Mouse (Mus musculus) stomach, embryonic 16.5 days (tissue): ENCODE measurements at regions not wholly inside any gene's neighbourhood (a gene's known extent, or its start where the extent isn't known, plus 50 kb on each side); places are given as distances from the start of the nearest gene placed in this dataset.
"Not testable (repeated sequence)": the region's sequence is repeated elsewhere in the genome, so short reads cannot be mapped to it uniquely, and the experiment has no call there.

Experiments
- ATAC-seq: fragments of 200-750 bp; cut with Nextera tagmentation; 2 replicates; pipeline ENCODE4 v1.8.0; 2017; ENCODE audit warnings: moderate number of reproducible peaks, moderate TSS enrichment; ENCODE audit not compliant: insufficient read depth, low FRiP score
- H3K27ac ChIP-seq: fragments of 300-500 bp; sonication (generic); 2 replicates; pipeline ENCODE4 v1.5.1; 2014; ENCODE audit warnings: low read length
- H3K27me3 ChIP-seq: fragments of 300-500 bp; sonication (generic); 2 replicates; pipeline ENCODE4 v1.6.1; 2014; ENCODE audit warnings: low read length, control low read depth, mixed read lengths; ENCODE audit not compliant: control insufficient read depth, insufficient read depth
- H3K36me3 ChIP-seq: fragments of 300-500 bp; sonication (generic); 2 replicates; pipeline ENCODE4 v1.6.1; 2014; ENCODE audit warnings: low read length; ENCODE audit not compliant: control insufficient read depth, insufficient read depth
- H3K4me1 ChIP-seq: fragments of 300-500 bp; sonication (generic); 2 replicates; pipeline ENCODE4 v1.6.1; 2014; ENCODE audit warnings: low read length, control low read depth, mixed read lengths; ENCODE audit not compliant: control insufficient read depth, insufficient read depth
- H3K4me2 ChIP-seq: fragments of 300-500 bp; sonication (generic); 2 replicates; pipeline ENCODE4 v1.6.1; 2014; ENCODE audit warnings: low read depth, low read length, mixed read lengths
- H3K4me3 ChIP-seq: fragments of 300-500 bp; sonication (generic); replicated peaks from 2 replicates; pipeline ENCODE4 v1.5.1; 2014; ENCODE audit warnings: mild to moderate bottlenecking, low read length
- H3K9ac ChIP-seq: fragments of 300-500 bp; sonication (generic); 2 replicates; pipeline ENCODE4 v1.6.1; 2014; ENCODE audit warnings: low read length
- H3K9me3 ChIP-seq: fragments of 300-500 bp; sonication (generic); replicated peaks from 2 replicates; pipeline ENCODE4 v1.6.1; 2016; ENCODE audit warnings: low read length, control low read depth; ENCODE audit not compliant: control insufficient read depth
- WGBS: fragments of 180-500 bp; shearing (Covaris S2); extraction: QIAGEN DNeasy Blood & Tissue Kit; methylation state at CpG from one replicate; pipeline ENCODE4 v1.1.7; 2014; 5-methylcytosine and 5-hydroxymethylcytosine counted together

GRCm38 (mm10) chr15:87818566-87818965 lies 274.5 kb downstream of the Fam19a5 start:
- ATAC-seq = no peak

DNA sequence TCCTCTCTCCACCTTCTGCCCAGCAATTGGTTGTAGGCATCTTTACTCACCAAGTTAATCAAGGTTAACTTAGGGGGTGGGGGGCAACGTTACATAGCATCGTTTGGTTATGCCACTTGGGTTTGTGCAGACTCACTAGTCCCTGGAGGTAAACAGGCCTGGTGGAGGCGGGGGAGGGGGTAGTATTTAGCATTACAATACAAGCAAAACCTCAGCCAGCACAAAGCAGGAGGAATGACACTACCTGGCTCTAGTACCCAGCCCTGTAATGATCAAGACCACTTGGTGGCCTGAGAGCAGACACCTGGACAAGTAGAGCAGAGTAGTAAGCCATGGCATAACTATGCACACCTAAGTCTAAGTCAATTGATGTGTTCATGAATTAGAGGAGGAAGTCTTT lies 298.0 kb downstream of the Fam19a5 start:
- Histone ChIP-seq H3K4me3 (no peak overlapping the region), H3K4me1 (no peaks in the 10 kb centered on the region), H3K9ac (no peak overlapping the region), H3K27me3 (no peaks in the 10 kb centered on the region), H3K9me3 (no peaks in the 10 kb centered on the region), H3K4me2 (no peak overlapping the region), H3K27ac (no peak overlapping the region), H3K36me3 (no peaks in the 10 kb centered on the region)
- ATAC-seq = no peak
- WGBS = 55% methylated on average over 3 of the region's 3 CpGs

More at GRCm38 (mm10) chr15:87818566-87818965, 274.5 kb downstream of the Fam19a5 start:
- Histone ChIP-seq H3K4me1 (no peaks in the 10 kb centered on the region), H3K9ac (no peak overlapping the region), H3K9me3 (no peaks in the 10 kb centered on the region), H3K36me3 (no peaks in the 10 kb centered on the region), H3K27ac (no peak overlapping the region), H3K4me3 (no peak overlapping the region), H3K27me3 (no peaks in the 10 kb centered on the region), H3K4me2 (no peak overlapping the region)
- 71% methylated on average over 12 of the region's 12 CpGs for WGBS

- Histone ChIP-seq H3K27me3 (no peaks in the 10 kb centered on the region), H3K9me3 (no peaks in the 10 kb centered on the region), H3K4me2 (no peak overlapping the region), H3K27ac (no peak overlapping the region), H3K4me1 (no peaks in the 10 kb centered on the region), H3K4me3 (no peak overlapping the region), H3K9ac (no peak overlapping the region), H3K36me3 (no peaks in the 10 kb centered on the region)
- WGBS = 12% methylated on average over 2 of the region's 2 CpGs
- ATAC-seq = no peak
Measured at GRCm38 (mm10) chr15:87859069-87859468, 315.0 kb downstream of the Fam19a5 start.

- H3K9ac ChIP-seq = no peak overlapping the region
- 62% methylated on average over 9 of the region's 9 CpGs for WGBS
- no peak for ATAC-seq
- H3K27ac ChIP-seq = no peak overlapping the region
- H3K4me1 ChIP-seq = no peaks in the 10 kb centered on the region
- no peak overlapping the region for H3K4me2 ChIP-seq
- no peak overlapping the region for H3K4me3 ChIP-seq
- H3K9me3 ChIP-seq = no peaks in the 10 kb centered on the region
- H3K36me3 ChIP-seq = no peaks in the 10 kb centered on the region
- no peaks in the 10 kb centered on the region for H3K27me3 ChIP-seq
Measured at GRCm38 (mm10) chr15:87876286-87876899, 332.3 kb downstream of the Fam19a5 start.

DNA sequence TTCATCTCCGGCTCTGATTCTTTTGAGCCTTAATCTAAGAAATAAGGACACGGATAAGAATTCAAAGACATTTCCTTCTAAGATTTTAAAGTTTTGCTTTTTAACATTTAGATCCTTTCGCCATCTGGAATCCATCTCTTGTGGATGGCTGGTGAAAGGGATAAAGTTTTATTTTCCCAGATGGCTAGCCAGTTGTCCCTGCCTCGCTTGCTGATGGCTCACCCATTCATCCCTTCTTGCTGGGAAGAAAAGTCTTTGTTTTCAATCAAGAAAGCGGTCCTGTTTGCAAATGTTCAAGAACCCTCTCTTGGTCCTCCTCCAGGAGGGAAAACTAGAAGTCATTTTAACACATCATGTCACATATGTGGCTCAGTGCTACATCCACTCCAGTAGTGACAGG lies 346.8 kb downstream of the Fam19a5 start:
- Histone ChIP-seq H3K27ac (no peak overlapping the region), H3K36me3 (no peaks in the 10 kb centered on the region), H3K27me3 (no peaks in the 10 kb centered on the region), H3K4me3 (no peak overlapping the region), H3K4me1 (no peaks in the 10 kb centered on the region), H3K9me3 (no peaks in the 10 kb centered on the region), H3K9ac (no peak overlapping the region), H3K4me2 (no peak overlapping the region)
- 87% methylated on average over 5 of the region's 5 CpGs for WGBS
- ATAC-seq = no peak

GRCm38 (mm10) chr15:87894866-87895265 lies 350.8 kb downstream of the Fam19a5 start:
- H3K9me3 ChIP-seq, H3K4me3 ChIP-seq, H3K36me3 ChIP-seq, H3K9ac ChIP-seq, H3K4me2 ChIP-seq, ATAC-seq, H3K4me1 ChIP-seq, H3K27ac ChIP-seq, H3K27me3 ChIP-seq: not testable (repeated sequence)
- 80% methylated on average over 6 of the region's 6 CpGs for WGBS

DNA sequence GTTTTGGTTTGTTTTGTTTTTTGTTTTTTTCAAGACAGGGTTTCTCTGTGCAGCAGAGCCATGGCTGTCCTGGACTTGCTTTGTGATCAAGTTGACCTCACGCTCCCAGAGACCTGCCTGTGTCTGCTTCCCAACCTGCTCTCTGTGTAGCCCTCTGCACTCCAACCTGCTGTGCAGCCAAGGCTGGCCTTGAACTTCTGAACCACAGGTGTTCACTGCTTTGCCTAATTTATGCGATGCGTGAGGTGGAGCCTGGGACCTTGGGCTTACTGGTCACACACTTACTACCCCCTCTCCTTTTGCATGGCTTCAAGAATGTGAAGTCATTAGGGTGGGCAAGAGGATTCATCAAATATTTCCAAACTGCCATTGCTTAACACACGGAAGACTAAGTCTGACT lies 354.6 kb downstream of the Fam19a5 start:
- Histone ChIP-seq H3K27me3 (no peaks in the 10 kb centered on the region), H3K4me2 (no peak overlapping the region), H3K4me3 (no peak overlapping the region), H3K9me3 (no peaks in the 10 kb centered on the region), H3K36me3 (no peaks in the 10 kb centered on the region), H3K27ac (no peak overlapping the region), H3K4me1 (no peaks in the 10 kb centered on the region), H3K9ac (no peak overlapping the region)
- WGBS = 69% methylated on average over 4 of the region's 4 CpGs
- ATAC-seq = no peak

- H3K27me3 ChIP-seq = no peaks in the 10 kb centered on the region
Measured at GRCm38 (mm10) chr15:87904436-87904835, 360.3 kb downstream of the Fam19a5 start.

DNA sequence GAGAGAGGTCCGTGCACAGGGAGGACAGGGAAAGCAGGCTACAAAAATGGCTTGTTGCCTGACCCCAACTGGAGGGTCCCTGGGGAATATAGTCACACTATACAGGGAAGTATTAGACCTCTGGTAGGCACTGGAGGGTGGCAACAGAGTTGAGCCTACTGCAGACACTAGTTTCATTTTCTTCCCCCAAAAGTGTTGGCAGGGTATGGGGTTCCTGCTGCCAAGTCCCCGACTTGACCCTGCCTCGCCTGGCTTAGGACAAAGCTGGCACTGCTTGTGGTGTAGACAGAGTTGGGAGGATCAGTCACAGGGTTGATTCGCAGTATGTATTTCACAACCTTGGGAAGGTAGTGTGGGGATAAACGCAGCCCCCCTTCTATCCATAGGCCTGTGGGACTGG lies 362.2 kb downstream of the Fam19a5 start:
- no peaks in the 10 kb centered on the region for H3K27me3 ChIP-seq
- H3K36me3 ChIP-seq = no peaks in the 10 kb centered on the region
- no peak overlapping the region for H3K27ac ChIP-seq
- no peak overlapping the region for H3K9ac ChIP-seq
- 82% methylated on average over 5 of the region's 5 CpGs for WGBS
- no peak; the same call in 1 of the 2 replicates for ATAC-seq
- H3K9me3 ChIP-seq = no peaks in the 10 kb centered on the region
- H3K4me2 ChIP-seq = no peak overlapping the region
- no peak overlapping the region for H3K4me3 ChIP-seq
- H3K4me1 ChIP-seq = no peaks in the 10 kb centered on the region

More at GRCm38 (mm10) chr15:87904436-87904835, 360.3 kb downstream of the Fam19a5 start:
- Histone ChIP-seq H3K27ac (no peak overlapping the region), H3K4me2 (no peak overlapping the region), H3K9me3 (no peaks in the 10 kb centered on the region), H3K9ac (no peak overlapping the region), H3K36me3 (no peaks in the 10 kb centered on the region), H3K4me1 (no peaks in the 10 kb centered on the region), H3K4me3 (no peak overlapping the region)
- 81% methylated on average over 6 of the region's 6 CpGs for WGBS
- no peak for ATAC-seq
